Mouse (Mus musculus) heart, postnatal 0 days (tissue): ENCODE measurements around the gene Psmd4.
"Not testable (repeated sequence)": the region's sequence is repeated elsewhere in the genome, so short reads cannot be mapped to it uniquely, and the experiment has no call there.

Experiments used
- CTCF ChIP-seq: IDR thresholded peaks from 2 replicates; pipeline ENCODE4 v1.5.1; 2016; ENCODE audit warnings: antibody characterized with exemption, control low read depth, low read depth
- EP300 ChIP-seq: IDR thresholded peaks from 2 replicates; pipeline ENCODE4 v1.6.1; 2016; ENCODE audit warnings: antibody characterized with exemption, low read depth

- TF ChIP-seq CTCF, EP300: not testable (repeated sequence)
Measured at GRCm38 (mm10) chr3:95020956-95021355, 21.5 kb downstream of the Psmd4 start.
